Mouse (Mus musculus): ENCODE results near the gene Xrn2.
"Not testable (repeated sequence)": the region's sequence is repeated elsewhere in the genome, so short reads cannot be mapped to it uniquely, and the experiment has no call there.

The Xrn2 gene

DNA sequence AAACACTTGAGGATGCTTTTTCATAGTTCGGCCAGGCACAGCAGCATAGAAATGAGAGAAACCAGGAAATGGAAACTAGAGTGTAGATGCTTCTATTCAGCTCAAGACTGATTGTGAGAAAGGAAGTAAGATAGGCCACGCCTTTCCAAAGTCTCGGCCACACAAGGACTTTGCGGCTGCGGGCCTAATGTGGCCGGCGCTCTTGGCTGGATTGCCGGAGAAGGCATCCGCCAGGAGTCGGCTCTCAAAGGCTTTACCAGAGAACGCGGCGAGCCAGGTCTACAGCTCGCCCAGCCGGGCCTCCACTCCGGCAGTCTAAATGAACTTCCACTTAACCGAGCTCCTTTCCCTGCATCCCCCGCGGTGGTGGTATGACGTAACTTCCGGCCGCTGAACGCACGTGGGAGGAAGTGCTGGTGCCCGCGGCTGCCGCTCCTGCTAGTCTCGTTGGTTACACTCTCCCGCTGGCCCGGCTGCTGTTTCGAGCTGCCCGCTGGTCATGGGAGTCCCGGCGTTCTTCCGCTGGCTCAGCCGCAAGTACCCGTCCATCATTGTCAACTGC lies at the start of gene Xrn2:
Gene Xrn2 (plus strand): TSS at position 374 of the 562 bp plus-strand sequence.
- peak; percentile 95 for DNase-seq (ENCODE audit: low spot score)

- DNase-seq (ENCODE audit: low spot score), result no peak
Measured at GRCm38 (mm10) chr2:146975024-146975423, 37.8 kb upstream of the Xrn2 start.

DNA sequence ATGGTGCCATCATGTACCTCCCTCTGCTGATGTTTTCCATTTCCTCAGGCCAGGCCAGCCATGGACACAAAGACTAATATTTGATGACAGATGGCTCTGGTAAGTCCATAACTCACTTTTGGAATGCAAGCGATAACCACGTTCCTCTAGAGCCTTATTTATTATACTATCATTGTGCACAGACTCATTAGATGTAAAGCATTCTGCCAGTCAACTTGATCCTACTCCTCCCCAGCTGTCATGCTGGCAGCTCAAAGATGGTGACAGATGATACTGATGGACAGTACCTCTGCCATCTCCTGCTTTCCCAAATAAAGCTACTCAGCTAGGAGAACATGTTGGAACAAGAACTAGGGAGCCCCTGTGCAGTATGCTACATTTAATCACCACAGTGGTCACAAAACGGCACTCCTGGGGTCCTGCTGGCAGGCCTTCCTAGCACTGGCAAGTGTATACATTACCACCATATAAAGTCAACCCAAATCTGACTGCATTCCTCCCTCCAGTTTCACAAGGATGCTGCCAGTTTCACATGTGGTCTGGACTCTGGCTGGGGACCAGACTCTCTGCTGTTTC lies 37.3 kb upstream of the Xrn2 start:
- no peak for DNase-seq (ENCODE audit: low spot score)

DNA sequence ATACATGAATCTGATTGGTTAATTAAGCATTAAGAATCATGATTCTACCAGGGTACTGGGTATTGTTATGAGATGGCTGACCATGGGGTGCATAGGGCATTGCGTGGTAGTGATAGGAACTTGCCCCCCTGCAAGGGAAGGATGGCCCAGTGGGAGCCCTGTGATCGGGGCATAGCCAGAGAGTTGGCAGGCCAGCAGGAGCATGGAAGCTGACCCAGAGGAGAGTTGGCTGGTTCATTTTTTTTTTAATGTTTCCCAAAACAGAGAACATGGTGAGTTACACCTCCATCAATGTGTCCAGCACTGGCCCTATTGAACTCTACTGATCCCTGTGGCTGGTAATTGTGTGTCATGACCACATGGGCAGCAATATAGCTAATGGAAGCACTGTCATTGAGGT lies 30.0 kb upstream of the Xrn2 start:
- no peak for DNase-seq (ENCODE audit: low spot score)

- DNase-seq (ENCODE audit: low spot score), result no peak
Measured at GRCm38 (mm10) chr2:146984831-146985230, 28.0 kb upstream of the Xrn2 start.

DNA sequence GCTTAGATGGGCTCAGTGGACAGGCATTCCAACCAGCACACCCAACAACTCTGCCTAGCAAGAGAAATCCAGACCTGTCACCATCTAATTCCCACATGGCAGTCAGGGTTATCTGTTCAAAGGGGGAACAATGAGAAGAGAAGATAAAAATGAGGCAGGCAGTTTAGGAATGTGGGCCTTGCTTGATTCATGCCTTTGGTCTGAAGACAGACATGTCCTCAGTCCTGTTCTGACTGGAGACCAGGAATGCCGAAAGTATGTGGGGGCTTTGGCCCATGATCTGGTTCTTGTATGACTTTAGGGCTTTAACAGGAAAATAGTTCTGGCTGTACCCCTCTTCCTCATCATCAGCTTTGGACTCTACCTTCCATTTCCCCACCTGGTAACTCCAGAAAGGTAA lies 27.0 kb upstream of the Xrn2 start:
- no peak for DNase-seq (ENCODE audit: low spot score)

DNA sequence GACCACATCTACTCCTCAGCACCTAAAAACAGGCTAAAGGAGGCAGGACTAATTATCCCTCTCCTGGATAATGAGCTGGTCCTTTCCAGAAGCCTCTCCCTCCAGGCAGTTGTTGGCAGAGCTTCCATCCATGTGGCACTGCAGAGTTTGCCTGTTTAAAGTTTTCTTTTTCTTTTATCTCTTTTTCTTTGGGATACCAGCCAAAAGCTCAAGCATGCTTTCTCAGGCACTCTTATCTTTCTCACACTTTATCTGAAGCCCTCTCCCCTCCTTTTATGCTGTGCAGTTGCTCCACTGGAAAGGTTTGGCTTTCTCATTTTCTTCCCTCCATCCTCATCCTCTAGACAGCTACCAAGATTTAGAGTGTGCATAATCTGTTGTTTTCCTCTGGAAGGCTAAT lies 26.4 kb upstream of the Xrn2 start:
- DNase-seq (ENCODE audit: low spot score), result no peak

- no peak for DNase-seq (ENCODE audit: low spot score)
Measured at GRCm38 (mm10) chr2:147007265-147007664, 5.5 kb upstream of the Xrn2 start.

GRCm38 (mm10) chr2:147009084-147009483 lies 3.7 kb upstream of the Xrn2 start:
- no peak for DNase-seq (ENCODE audit: low spot score)

GRCm38 (mm10) chr2:147010141-147010540 lies 2.7 kb upstream of the Xrn2 start:
- DNase-seq (ENCODE audit: low spot score), result no peak

GRCm38 (mm10) chr2:147010952-147011351 lies 1.8 kb upstream of the Xrn2 start:
- no peak for DNase-seq (ENCODE audit: low spot score)

DNA sequence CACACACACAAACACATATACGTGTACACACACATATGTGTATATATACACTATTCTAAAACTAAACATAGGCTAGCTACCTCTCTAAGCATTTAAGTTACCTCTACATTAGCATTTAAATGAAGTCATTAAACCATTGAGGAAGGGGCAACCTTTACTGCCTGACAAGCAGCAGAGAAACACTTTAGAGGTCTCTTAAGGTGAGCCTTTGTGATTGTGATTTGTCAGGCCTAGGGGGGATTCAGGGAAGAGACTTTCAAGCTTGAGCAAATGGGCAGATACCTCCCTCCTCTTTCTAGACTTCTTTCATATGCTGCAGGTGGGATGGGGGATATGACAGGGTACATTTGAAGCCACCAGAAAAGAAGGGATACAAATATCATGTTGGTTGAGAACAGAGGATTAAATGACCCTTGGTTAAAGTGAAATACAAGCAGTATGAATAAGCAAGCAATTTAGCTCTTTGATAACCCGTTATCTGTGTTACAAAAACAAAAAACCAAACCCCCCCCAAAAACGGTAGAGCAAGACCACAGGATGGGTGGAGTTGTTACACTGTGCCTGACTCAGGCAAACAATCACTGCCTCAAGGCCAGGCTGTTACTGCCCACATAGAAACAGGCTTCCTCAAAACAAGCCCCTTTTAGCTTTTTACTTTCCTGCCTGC lies 1.2 kb upstream of the Xrn2 start:
- no peak for DNase-seq (ENCODE audit: low spot score)

GRCm38 (mm10) chr2:147012141-147012622 lies 614 bp upstream of the Xrn2 start:
- no peak for DNase-seq (ENCODE audit: low spot score)

GRCm38 (mm10) chr2:147013194-147013969 lies 586 bp downstream of the Xrn2 start:
- DNase-seq (ENCODE audit: low spot score), result peak; percentile 54

DNA sequence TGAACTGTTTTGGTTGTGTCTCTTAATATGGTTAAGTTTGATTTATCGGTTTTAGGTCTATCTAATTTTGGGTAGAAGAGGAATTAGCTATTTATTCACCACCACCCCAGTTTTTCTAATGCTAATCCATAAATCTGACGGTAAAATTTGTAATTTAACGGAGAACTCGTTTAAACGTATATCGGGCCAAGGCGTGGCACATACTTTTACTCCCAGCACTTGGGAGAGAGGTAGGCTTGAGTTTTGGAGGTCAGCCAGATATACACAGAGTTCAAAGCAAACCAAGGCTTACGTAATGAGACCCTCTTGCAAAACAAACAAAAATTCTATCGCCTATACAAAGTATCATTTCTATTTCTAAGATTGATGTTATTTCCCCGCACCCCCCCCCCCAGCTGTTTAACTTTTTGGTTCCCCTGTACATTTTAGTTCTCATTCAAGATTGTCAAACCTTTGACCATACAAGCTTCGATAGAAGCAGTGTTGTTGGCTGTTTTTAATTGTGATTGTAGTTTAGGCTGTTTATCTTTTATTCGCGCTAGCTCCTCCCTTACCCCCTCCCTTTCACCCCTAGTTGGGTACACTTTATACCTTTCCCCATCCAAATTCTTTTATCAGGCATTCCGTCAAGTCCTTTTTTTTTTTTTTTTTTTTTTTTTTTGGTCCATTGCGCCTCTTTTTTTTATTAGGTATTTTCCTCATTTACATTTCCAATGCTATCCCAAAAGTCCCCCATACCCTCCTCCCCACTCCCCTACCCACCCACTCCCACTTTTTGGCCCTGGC lies 1.5 kb downstream of the Xrn2 start:
- DNase-seq (ENCODE audit: low spot score), result peak; percentile 13

DNA sequence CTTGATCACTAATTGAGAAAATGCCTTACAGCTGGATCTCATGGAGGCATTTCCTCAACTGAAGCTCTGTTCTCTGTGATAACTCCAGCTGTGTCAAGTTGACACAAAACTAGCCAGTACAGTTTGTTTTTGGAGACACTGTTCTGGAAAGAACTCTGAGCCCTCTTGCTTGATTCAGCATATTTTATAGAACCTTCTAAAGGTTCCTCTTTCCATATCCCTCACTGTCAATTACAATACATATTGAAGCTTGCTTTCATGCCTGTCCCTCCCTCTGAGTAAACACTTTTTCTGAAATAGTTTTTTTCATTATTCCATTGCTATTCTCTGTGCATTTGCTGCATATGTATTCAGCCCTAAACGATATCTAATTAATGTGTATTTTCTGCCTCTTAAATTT lies 9.2 kb downstream of the Xrn2 start:
- not testable (repeated sequence) for DNase-seq (ENCODE audit: low spot score)

- no peak for DNase-seq (ENCODE audit: low spot score)
Measured at GRCm38 (mm10) chr2:147023067-147023466, 10.3 kb downstream of the Xrn2 start.

GRCm38 (mm10) chr2:147023560-147023959 lies 10.8 kb downstream of the Xrn2 start:
- DNase-seq (ENCODE audit: low spot score), result no peak

- no peak for DNase-seq (ENCODE audit: low spot score)
Measured at GRCm38 (mm10) chr2:147033065-147033464, 20.3 kb downstream of the Xrn2 start.

- DNase-seq (ENCODE audit: low spot score), result no peak
Measured at GRCm38 (mm10) chr2:147035864-147036263, 23.1 kb downstream of the Xrn2 start.

DNA sequence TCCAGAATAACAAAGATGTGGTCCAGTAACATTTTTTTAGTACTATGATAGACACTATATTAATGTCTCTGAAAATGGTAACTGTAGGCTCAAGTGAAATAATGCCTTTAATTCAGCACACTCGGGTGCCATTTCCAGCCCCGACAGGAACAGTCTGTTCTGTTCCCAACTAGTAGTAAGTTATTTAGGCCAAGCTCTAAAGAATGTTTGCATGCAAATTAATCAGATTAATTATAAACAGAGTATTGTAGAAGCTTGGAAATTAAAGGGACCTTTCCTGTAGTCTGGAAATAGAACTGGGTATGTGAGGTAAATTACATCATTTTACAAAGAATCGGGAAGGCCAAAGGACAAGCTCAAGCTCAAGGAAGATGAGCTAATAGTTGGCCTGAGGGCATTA lies 34.3 kb downstream of the Xrn2 start:
- DNase-seq (ENCODE audit: low spot score), result no peak
